Mouse (Mus musculus): ENCODE results near the gene Hpcal4. TPM values are rescaled to one million over a fixed set of nuclear protein-coding genes. Genes with fewer than 3 reads are reported as not detected.
"Not testable (repeated sequence)": the region's sequence is repeated elsewhere in the genome, so short reads cannot be mapped to it uniquely, and the experiment has no call there.

Gene Hpcal4
- total RNA-seq (2022), result 100 to 1,000 TPM; 374 to 501 (median 436) TPM

DNA sequence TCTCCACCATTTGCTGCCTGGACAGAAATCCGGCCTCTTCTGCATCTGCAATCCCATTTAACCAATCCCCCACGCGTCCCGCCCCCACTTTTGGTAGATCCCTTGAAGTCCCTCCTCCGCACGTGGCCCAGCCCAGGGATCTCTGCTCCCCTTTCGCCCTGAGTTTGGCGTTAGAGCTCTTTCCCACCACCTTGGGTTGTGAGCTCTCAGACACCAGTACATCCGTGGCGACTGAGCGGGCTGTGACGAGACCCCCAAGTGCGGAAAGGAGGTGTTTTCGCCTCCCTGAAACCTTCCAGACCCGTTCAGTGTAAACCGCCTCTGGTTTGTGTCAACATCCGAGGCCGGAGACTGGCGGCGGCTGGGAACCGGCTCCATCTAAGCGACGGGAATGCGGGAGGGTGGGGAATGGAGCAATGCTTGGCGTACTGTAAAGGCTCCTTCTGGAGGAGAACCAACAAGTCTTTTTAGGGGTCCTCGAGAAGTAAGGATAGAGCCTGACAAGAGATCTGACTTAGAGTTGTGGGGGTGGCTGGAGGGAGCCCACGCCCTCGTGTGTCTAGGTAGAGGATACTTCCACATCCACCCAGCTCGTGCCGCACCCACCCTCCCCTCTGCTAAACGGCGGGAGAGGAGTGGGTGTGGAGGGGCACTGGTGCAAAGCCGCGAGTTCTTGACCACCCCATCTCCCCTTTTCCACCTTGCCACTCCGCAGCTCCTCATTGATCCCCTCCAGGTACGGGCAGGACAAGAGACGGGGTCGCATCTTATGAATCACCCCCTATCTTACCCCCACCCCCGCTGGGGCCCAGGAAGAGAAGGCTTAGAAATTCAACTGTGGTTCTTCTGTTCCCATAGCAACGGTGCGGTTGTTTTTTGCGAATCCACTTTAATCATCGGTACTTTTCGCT is at the start of gene Hpcal4:
Gene Hpcal4 (plus strand): TSS at position 900 of the 911 bp plus-strand sequence.
- DNase-seq (ENCODE audit: low spot score in 2 of 2), result peak in 1 of 2 experiments; percentile 51

DNA sequence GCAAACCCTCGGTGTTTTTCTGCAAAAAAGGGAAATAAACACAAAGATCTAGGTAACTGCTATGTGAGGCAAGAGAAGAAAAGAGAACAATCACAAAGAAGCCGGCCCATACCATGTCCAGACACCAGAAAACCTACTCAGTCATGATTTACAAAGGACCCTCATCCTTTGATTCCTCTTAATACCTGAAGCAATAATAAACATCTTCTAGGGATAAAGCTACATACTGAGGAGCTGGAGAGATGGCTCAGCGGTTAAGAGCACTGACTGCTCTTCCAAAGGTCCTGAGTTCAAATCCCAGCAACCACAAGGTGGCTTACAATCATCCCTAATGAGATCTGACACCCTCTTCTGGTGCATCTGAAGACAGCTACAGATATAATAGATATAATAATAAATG is 45.5 kb upstream of the Hpcal4 start:
- no peak for DNase-seq (ENCODE audit: low spot score in 2 of 2)

- DNase-seq (ENCODE audit: low spot score in 2 of 2), result peak; percentile 26 to 53
Observed at GRCm38 (mm10) chr4:123139513-123140154, 43.4 kb upstream of the Hpcal4 start, which contains the start of gene Ppie. TSS of gene Ppie (minus strand) at chr4:123139951.

DNA sequence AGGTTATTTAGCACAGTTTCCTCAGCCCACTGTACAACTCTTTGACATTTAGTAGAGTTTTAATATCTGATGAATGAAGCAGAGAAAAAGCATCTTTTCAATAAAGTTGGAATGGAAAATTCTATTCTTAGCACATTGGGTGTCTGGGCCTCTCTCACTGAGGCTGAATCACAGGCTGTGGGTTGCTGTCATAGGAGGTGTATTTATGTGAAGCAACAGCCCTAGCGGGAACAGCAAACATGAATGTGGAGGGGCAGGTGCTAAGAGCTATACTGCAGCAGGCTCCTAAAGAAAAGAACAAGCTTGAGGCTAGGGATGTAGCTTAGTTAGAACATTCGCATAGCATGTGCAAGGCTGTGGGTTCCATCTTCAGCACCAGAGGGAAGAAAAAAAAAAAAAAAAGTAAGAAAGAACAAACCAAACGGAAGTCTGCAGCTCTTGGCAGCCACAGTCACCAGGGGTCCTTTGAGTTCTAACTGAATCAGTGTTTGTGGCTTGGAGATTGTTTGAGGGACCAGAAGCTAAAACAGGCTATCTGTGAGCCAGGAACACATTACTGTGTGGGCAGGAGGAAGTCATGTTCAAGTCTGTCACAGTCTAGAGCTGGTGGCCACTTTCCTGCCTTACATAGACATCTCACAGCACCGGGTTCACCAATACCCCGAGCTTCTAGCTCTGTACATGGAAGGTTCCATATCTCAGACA is 35.4 kb upstream of the Hpcal4 start:
- peak; percentile 39 to 46 for DNase-seq (ENCODE audit: low spot score in 2 of 2)

- no peak for DNase-seq (ENCODE audit: low spot score in 2 of 2)
Observed at GRCm38 (mm10) chr4:123152003-123152402, 31.0 kb upstream of the Hpcal4 start.

DNA sequence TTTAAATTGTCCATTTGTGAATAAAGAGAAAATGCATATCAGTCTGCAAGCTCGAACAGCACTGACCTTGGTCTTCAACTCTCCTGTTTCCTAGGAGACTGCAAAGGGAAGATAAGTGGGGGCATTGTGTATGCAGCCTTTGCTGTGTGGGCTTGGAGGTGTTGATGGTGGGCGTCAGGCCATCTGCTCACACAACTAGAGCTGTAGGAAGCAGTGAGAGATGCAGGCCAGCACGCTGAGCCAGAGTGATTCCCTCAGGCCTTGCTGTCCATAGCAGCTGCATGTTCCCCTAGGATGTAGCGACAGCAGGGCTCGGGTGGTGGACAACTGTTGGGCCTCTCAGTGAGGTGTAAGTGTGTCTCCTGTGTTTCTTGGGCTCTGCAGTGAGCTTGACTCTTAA is 30.1 kb upstream of the Hpcal4 start:
- DNase-seq (ENCODE audit: low spot score in 2 of 2), result peak; percentile 76 to 78

DNA sequence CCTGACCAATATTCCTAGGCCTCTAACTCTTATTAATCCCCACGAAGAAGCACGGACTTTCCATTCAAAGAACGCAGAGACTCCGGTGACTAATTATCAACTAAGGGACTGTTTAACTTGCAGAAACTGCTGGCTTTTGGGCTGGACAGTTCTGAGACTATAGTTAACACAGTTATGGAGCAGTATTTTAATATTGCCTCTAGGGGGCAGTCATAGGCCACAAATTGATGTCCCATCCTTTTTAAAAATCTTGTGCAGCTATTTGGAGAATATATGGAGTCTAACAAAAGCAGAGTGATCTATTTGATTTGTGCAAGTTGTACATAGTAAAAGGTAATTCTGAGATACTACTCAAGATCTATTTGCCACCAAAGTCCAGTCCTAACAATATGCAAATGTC is 28.0 kb upstream of the Hpcal4 start:
- DNase-seq (ENCODE audit: low spot score in 2 of 2), result peak in 1 of 2 experiments; percentile 46

GRCm38 (mm10) chr4:123155427-123155826 is 27.6 kb upstream of the Hpcal4 start:
- no peak for DNase-seq (ENCODE audit: low spot score in 2 of 2)

- DNase-seq (ENCODE audit: low spot score in 2 of 2), result no peak
Observed at GRCm38 (mm10) chr4:123155840-123156239, 27.2 kb upstream of the Hpcal4 start.

GRCm38 (mm10) chr4:123160571-123160970 is 22.5 kb upstream of the Hpcal4 start:
- DNase-seq (ENCODE audit: low spot score in 2 of 2), result no peak

DNA sequence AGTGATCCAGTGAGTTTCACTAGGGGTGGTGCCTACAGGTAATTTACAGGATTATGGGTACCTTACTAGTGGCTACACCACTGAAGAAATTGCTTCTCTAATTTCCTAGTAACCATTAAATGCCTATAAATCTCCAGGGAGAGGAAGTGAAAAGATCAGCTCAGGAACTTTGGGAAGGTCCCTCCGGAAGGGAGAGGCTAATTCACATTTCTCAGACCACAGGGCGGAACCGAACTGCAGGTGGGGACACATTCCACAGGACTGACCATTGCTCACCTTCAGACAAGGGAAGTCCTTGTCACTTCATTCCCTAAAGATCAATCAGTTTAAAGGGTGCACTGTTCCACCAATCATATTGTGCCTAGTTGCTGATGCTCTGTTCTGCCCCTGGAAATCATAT is 21.8 kb upstream of the Hpcal4 start:
- DNase-seq (ENCODE audit: low spot score in 2 of 2), result not testable (repeated sequence)

DNA sequence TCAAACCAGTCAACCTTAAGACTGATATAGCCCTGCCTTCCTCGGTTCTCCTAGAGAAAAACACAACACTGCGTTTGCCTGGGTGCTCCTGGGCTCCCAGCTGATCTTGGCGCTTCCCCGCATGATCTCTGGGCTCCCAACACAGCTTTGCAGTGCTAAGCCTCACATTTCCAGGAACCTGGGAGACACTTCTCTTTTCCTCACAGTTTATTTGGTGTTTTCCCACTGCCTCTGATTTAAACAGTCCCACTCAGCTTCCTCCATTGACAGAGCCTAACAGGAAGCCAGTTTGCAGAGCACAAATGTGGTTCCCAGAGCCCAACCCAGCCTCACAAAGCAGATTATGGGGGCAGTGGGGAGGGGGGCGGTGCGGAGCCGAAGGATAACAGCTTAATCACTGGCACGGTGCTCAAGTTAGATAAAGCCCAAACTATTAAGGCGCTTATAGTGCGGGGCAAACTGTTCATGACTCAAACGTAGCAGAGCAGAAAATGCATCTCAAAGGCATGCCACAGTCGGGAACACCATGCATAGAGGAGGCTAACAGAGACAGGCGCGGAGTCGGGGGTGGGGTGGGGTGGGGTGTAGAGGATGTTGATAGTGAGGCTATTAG is 20.6 kb upstream of the Hpcal4 start:
- DNase-seq (ENCODE audit: low spot score in 2 of 2), result no peak

- DNase-seq (ENCODE audit: low spot score in 2 of 2), result peak; percentile 52 to 62
Observed at GRCm38 (mm10) chr4:123164157-123164556, 18.9 kb upstream of the Hpcal4 start.

DNA sequence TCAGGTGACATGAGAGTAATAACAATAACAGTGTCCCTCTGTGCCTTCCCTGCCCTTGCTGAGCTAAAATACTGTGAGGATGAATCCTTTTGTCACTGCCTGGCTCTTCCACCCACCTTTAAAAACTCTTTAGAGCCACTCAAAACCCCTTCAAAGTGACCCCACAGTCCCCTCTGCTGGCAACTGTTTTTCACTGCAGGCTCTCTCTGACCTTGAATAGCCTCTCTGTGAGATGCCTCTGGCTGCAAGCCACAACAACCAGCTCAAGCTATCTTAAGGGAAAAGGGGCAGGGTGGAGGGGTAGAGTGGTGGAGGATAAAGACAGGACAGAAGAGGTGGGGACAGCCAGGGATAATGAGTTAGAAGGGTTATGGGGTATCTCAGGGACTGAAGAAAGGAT is 11.2 kb upstream of the Hpcal4 start:
- DNase-seq (ENCODE audit: low spot score in 2 of 2), result no peak

DNA sequence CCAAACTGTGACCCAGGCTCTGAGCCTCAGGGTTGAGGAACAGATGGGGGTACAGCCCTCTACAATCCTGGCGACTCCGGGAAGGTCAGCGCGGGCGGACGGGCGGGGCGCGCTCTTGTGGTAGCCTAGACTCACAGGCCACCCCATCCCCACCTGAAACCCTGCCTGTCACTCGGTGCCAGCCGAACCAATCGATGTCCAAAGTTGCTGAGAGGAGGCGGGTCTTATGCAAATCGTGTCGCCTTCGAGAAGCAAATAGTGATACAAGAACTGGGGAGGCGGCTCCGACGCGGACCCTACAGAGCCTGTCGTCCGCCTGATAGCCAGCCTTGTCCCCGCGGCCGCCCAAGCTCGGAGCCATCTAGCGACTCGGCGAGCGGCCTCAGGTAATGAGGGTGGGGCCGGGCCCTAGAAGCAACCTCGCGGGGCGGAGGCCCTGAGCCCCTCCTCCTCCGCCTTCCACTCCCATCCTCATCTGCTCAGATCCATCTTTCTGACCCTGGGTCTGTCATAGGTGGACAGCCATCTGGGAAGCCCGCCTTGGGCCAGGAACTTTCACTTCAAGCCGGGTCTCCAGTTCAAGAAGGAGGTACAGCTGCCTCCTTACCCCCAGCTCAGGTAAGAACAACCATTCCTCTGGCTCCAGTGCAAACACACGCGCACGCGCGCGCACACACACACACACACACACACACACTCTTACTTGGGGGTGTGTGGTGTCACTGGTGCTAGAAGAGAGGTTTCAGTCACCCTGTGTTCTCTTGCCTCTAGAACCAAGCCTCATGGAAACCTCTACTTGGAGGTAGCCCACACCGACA is 421 bp downstream of the Hpcal4 start:
- peak; percentile 93 to 94 for DNase-seq (ENCODE audit: low spot score in 2 of 2)

GRCm38 (mm10) chr4:123184816-123185215 is 1.8 kb downstream of the Hpcal4 start:
- peak in 1 of 2 experiments; percentile 46 for DNase-seq (ENCODE audit: low spot score in 2 of 2)

DNA sequence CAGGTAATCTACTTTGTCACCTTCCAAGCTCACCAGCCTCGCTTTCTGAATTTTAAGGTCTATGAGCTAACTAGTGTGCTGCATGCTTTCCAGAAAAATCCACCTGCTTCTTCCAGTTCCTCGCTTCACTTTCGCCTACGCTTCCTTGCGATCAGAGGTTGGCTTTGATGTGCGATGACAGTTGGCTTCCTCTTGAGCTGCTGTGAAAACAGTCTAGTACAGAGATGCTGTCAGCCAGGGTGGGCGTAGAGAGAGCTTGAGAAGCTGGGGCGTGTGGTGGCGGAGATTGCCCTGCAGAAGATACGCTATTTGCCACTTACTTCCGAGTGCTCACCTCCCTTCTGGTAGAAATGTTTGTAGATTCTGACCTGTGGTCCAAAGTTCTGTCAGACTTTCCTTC is 9.3 kb downstream of the Hpcal4 start:
- DNase-seq (ENCODE audit: low spot score in 2 of 2), result no peak

DNA sequence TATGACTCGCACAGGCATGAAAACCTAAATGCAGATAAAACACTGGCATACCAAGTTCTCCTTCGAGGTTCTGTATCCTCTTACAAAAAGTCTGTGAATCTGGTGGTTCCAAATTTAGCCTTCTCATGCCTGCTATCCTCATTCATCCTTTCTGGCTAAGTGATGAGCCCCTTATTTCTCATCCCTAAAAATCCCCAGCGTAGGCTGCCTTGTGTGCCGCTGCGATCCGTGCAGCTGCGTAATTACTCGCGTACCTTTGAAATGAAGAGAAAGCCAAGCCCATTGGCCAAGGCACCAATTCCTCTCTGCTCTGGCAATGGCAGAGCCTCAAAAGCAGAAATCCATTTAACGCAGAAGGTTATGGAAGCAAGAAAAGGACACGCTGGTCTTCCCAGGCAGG is 10.8 kb downstream of the Hpcal4 start:
- DNase-seq (ENCODE audit: low spot score in 2 of 2), result no peak

DNA sequence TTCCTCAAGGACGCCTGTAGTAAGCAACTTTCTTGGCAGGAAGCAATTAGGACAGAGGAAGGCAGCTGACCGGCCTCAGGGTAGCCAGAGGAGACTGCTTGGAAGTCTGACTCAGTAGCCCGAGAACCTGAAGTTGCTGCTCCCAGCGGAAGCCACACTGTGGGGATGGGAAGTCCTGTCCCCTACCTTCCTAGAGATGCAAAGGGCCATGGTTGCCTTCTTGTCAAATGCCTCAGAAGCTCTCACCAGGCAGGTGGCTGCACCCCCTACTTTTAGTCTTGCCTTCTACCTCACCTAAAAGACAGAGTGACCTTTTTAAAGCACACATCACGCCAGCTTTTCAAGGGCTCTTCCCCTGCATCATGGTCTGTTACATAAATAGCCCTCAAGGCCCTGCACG is 13.7 kb downstream of the Hpcal4 start:
- no peak for DNase-seq (ENCODE audit: low spot score in 2 of 2)

DNA sequence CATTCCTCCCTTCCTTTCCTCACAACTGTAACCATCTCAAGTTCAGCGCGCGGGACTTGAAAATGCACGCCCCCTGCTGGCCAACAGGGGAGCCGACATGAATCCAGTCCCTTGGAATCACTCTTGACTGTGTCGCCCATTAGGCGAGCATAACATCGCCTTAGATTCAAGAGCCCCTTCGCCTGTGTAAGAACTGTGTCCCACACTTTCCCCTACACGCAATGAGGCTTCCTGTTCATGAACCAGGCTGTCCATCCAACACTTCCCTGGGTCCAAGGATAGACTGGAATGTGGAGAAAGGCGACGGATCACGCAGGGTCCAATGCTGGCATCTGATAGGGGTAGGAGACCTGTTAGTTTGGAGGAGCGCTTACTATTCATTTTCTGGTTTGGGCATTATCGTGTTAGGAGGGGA is 17.8 kb downstream of the Hpcal4 start:
- peak in 1 of 2 experiments; percentile 68 for DNase-seq (ENCODE audit: low spot score in 2 of 2)

All from layer of hippocampus, adult 8-10 months (tissue).